Mouse (Mus musculus): ENCODE results near the gene Kcnc3. TPM values are rescaled to one million over a fixed set of nuclear protein-coding genes. Genes with fewer than 3 reads are reported as not detected.
A peak's percentile ranks its signal among the peaks of the same experiment; 100 is the strongest.

The Kcnc3 gene
- polyA plus RNA-seq (2015; fragmentation: Nextera tagmentation; extraction: Ambion mirVana), result 0.43 and 0.51 TPM in 2 replicates

GRCm38 (mm10) chr7:44590402-44591347 lies at the start of gene Kcnc3:
TSS of gene Kcnc3 (plus strand) at chr7:44590664.
- peak within 1 kb of the TSS; percentile 97 for H3K4me2 ChIP-seq (replicated peaks)
- no peaks in the 10 kb centered on the region for H3K36me3 ChIP-seq
- no peak within 1 kb of the TSS for H3K27ac ChIP-seq
- peaks cover 53% of the 10 kb centered on the region for H3K4me1 ChIP-seq
- peak within 1 kb of the TSS; percentile 62 for H3K9ac ChIP-seq
- peak; percentile 94 for ATAC-seq (ENCODE audit: low FRiP score, low read depth)
- no peaks in the 10 kb centered on the region for H3K9me3 ChIP-seq
- H3K4me3 ChIP-seq, result peak within 1 kb of the TSS; percentile 60
- H3K27me3 ChIP-seq, result peaks cover 87% of the 10 kb centered on the region
- WGBS, result under 1% methylated on average over 77 of the region's 80 CpGs

GRCm38 (mm10) chr7:44542555-44542954 lies 47.9 kb upstream of the Kcnc3 start:
- ATAC-seq (ENCODE audit: low FRiP score, low read depth), result no peak
- no peak overlapping the region for H3K4me3 ChIP-seq
- H3K36me3 ChIP-seq, result peaks cover 67% of the 10 kb centered on the region
- peaks cover 5% of the 10 kb centered on the region; the same call in 1 of the 2 replicates for H3K9me3 ChIP-seq
- H3K27ac ChIP-seq, result no peak overlapping the region
- H3K9ac ChIP-seq, result no peak overlapping the region
- no peaks in the 10 kb centered on the region for H3K27me3 ChIP-seq
- H3K4me1 ChIP-seq, result peaks cover 8% of the 10 kb centered on the region
- WGBS, result 93% methylated on average over 11 of the region's 11 CpGs
- no peak overlapping the region for H3K4me2 ChIP-seq (replicated peaks)

GRCm38 (mm10) chr7:44543071-44543470 lies 47.4 kb upstream of the Kcnc3 start:
- no peak for ATAC-seq (ENCODE audit: low FRiP score, low read depth)
- 77% methylated on average over 12 of the region's 12 CpGs for WGBS
- H3K36me3 ChIP-seq, result peaks cover 62% of the 10 kb centered on the region

GRCm38 (mm10) chr7:44546274-44546673 lies 44.2 kb upstream of the Kcnc3 start:
- Histone ChIP-seq H3K27me3 (no peaks in the 10 kb centered on the region), H3K4me3 (no peak overlapping the region), H3K4me2 (replicated peaks) (0 out of 2 replicates have a peak overlapping the region, but pooled peaks have one; percentile 85), H3K4me1 (peaks cover 13% of the 10 kb centered on the region), H3K9ac (no peak overlapping the region), H3K36me3 (peaks cover 49% of the 10 kb centered on the region), H3K9me3 (peaks cover 5% of the 10 kb centered on the region; the same call in 1 of the 2 replicates), H3K27ac (no peak overlapping the region)
- WGBS, result over 99% methylated on average over 3 of the region's 3 CpGs
- ATAC-seq (ENCODE audit: low FRiP score, low read depth), result no peak

More at GRCm38 (mm10) chr7:44543071-44543470, 47.4 kb upstream of the Kcnc3 start:
- Histone ChIP-seq H3K9ac (0 out of 2 replicates have a peak overlapping the region, but pooled peaks have one; percentile 13), H3K27ac (no peak overlapping the region), H3K9me3 (peaks cover 5% of the 10 kb centered on the region; the same call in 1 of the 2 replicates), H3K4me1 (peaks cover 13% of the 10 kb centered on the region), H3K4me2 (replicated peaks) (no peak overlapping the region), H3K27me3 (no peaks in the 10 kb centered on the region), H3K4me3 (no peak overlapping the region)

GRCm38 (mm10) chr7:44547041-44547440 lies 43.4 kb upstream of the Kcnc3 start:
- H3K27ac ChIP-seq, result no peak overlapping the region
- peak overlapping the region; percentile 85 for H3K4me2 ChIP-seq (replicated peaks)
- no peaks in the 10 kb centered on the region for H3K27me3 ChIP-seq
- peaks cover 13% of the 10 kb centered on the region for H3K4me1 ChIP-seq
- H3K36me3 ChIP-seq, result peaks cover 49% of the 10 kb centered on the region
- ATAC-seq (ENCODE audit: low FRiP score, low read depth), result no peak
- peak overlapping the region; percentile 66 for H3K4me3 ChIP-seq
- 95% methylated on average over 13 of the region's 13 CpGs for WGBS
- H3K9me3 ChIP-seq, result peaks cover 5% of the 10 kb centered on the region; the same call in 1 of the 2 replicates
- peak overlapping the region; percentile 78 for H3K9ac ChIP-seq

GRCm38 (mm10) chr7:44547725-44548124 lies 42.7 kb upstream of the Kcnc3 start:
- peaks cover 17% of the 10 kb centered on the region for H3K4me1 ChIP-seq
- H3K27me3 ChIP-seq, result no peaks in the 10 kb centered on the region
- H3K9ac ChIP-seq, result peak overlapping the region; percentile 78
- no peak overlapping the region; the same call in 1 of the 2 replicates for H3K27ac ChIP-seq
- peaks cover 47% of the 10 kb centered on the region for H3K36me3 ChIP-seq
- H3K4me2 ChIP-seq (replicated peaks), result peak overlapping the region; percentile 85
- peaks cover 5% of the 10 kb centered on the region; the same call in 1 of the 2 replicates for H3K9me3 ChIP-seq
- no peak for ATAC-seq (ENCODE audit: low FRiP score, low read depth)
- WGBS, result 27% methylated on average over 5 of the region's 5 CpGs
- H3K4me3 ChIP-seq, result peak overlapping the region; percentile 66

GRCm38 (mm10) chr7:44548497-44549087 lies 41.9 kb upstream of the Kcnc3 start, which contains the start of gene Pold1:
TSS of gene Pold1 (minus strand) at chr7:44548849.
- peak within 1 kb of the TSS; percentile 78 for H3K9ac ChIP-seq
- H3K36me3 ChIP-seq, result peaks cover 44% of the 10 kb centered on the region
- H3K4me3 ChIP-seq, result peak within 1 kb of the TSS; percentile 66
- under 1% methylated on average over 43 of the region's 43 CpGs for WGBS
- H3K27ac ChIP-seq, result peak within 1 kb of the TSS; percentile 83
- peaks cover 5% of the 10 kb centered on the region; the same call in 1 of the 2 replicates for H3K9me3 ChIP-seq
- peaks cover 22% of the 10 kb centered on the region for H3K4me1 ChIP-seq
- H3K4me2 ChIP-seq (replicated peaks), result peak within 1 kb of the TSS; percentile 85
- peak; percentile 93 for ATAC-seq (ENCODE audit: low FRiP score, low read depth)
- H3K27me3 ChIP-seq, result no peaks in the 10 kb centered on the region

GRCm38 (mm10) chr7:44549621-44550408 lies 40.6 kb upstream of the Kcnc3 start:
- Histone ChIP-seq H3K9me3 (peaks cover 5% of the 10 kb centered on the region; the same call in 1 of the 2 replicates), H3K4me3 (no peak overlapping the region), H3K27me3 (no peaks in the 10 kb centered on the region), H3K27ac (no peak overlapping the region), H3K4me2 (replicated peaks) (no peak overlapping the region), H3K36me3 (peaks cover 44% of the 10 kb centered on the region), H3K4me1 (peaks cover 26% of the 10 kb centered on the region), H3K9ac (no peak overlapping the region)
- ATAC-seq (ENCODE audit: low FRiP score, low read depth), result no peak
- 93% methylated on average over 23 of the region's 23 CpGs for WGBS

GRCm38 (mm10) chr7:44550409-44550678 lies 40.1 kb upstream of the Kcnc3 start:
- H3K9ac ChIP-seq, result 0 out of 2 replicates have a peak overlapping the region, but pooled peaks have one; percentile 19
- no peak overlapping the region for H3K27ac ChIP-seq
- WGBS, result 96% methylated on average over 12 of the region's 12 CpGs
- H3K4me3 ChIP-seq, result no peak overlapping the region
- H3K27me3 ChIP-seq, result no peaks in the 10 kb centered on the region
- peaks cover 42% of the 10 kb centered on the region for H3K36me3 ChIP-seq
- peaks cover 5% of the 10 kb centered on the region; the same call in 1 of the 2 replicates for H3K9me3 ChIP-seq
- ATAC-seq (ENCODE audit: low FRiP score, low read depth), result no peak
- no peak overlapping the region for H3K4me2 ChIP-seq (replicated peaks)
- peaks cover 26% of the 10 kb centered on the region for H3K4me1 ChIP-seq

GRCm38 (mm10) chr7:44551301-44551700 lies 39.2 kb upstream of the Kcnc3 start:
- no peak overlapping the region for H3K27ac ChIP-seq
- H3K36me3 ChIP-seq, result peaks cover 34% of the 10 kb centered on the region
- H3K4me1 ChIP-seq, result peaks cover 26% of the 10 kb centered on the region
- H3K9me3 ChIP-seq, result 0 out of 2 replicates have a peak, but pooled peaks cover under 1% of the 10 kb centered on the region
- no peak overlapping the region for H3K4me3 ChIP-seq
- 90% methylated on average over 21 of the region's 21 CpGs for WGBS
- no peak for ATAC-seq (ENCODE audit: low FRiP score, low read depth)
- H3K4me2 ChIP-seq (replicated peaks), result no peak overlapping the region
- no peak overlapping the region for H3K9ac ChIP-seq
- no peaks in the 10 kb centered on the region for H3K27me3 ChIP-seq

- peaks cover 26% of the 10 kb centered on the region for H3K4me1 ChIP-seq
- WGBS, result 79% methylated on average over 22 of the region's 22 CpGs
- H3K9me3 ChIP-seq, result no peaks in the 10 kb centered on the region
- no peak for ATAC-seq (ENCODE audit: low FRiP score, low read depth)
- H3K4me2 ChIP-seq (replicated peaks), result no peak overlapping the region
- H3K9ac ChIP-seq, result no peak overlapping the region
- H3K27ac ChIP-seq, result no peak overlapping the region
- no peak overlapping the region for H3K4me3 ChIP-seq
- H3K27me3 ChIP-seq, result no peaks in the 10 kb centered on the region
- peaks cover 32% of the 10 kb centered on the region for H3K36me3 ChIP-seq
Measured at GRCm38 (mm10) chr7:44551731-44552130, 38.7 kb upstream of the Kcnc3 start.
